Mouse (Mus musculus): ENCODE measurements at regions not wholly inside any gene's neighbourhood (a gene's known extent, or its start where the extent isn't known, plus 50 kb on each side); places are given as distances from the start of the nearest gene placed in this dataset.

DNA sequence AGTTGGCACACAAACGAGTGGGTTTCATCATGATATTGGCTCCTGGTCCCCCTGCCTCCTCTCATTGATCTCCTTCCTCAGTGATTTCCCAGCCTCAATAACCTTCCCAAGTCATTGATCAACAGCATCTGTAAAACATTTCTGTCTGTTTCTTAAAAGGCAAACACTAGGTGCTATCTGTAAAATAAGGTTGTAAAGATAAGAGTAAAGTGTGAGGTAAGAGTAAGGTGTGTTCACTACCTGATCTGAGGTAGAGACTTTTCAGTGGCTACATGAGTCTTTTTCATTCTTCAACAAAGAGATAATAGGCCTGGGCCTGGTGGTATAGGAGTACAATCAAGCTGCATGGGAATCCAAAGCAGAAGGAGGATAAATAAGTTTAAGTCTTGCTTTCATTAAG is 55.7 kb downstream of the Plk2 start:
- 56% methylated on average over 1 of the region's 1 CpGs for WGBS
- ATAC-seq (ENCODE audit: insufficient read depth, low FRiP score), result no peak
- Histone ChIP-seq H3K4me2 (ENCODE audit: low read depth, low read length) (no peak overlapping the region), H3K9me3 (replicated peaks; ENCODE audit: control insufficient read depth, low read length) (no peaks in the 10 kb centered on the region), H3K4me3 (replicated peaks; ENCODE audit: low read length) (no peak overlapping the region), H3K9ac (ENCODE audit: low read length) (no peak overlapping the region), H3K27me3 (ENCODE audit: control insufficient read depth, insufficient read depth, low read length) (no peaks in the 10 kb centered on the region), H3K4me1 (ENCODE audit: control insufficient read depth, insufficient read depth, low read length) (no peaks in the 10 kb centered on the region), H3K36me3 (ENCODE audit: control insufficient read depth, insufficient read depth, low read length) (no peaks in the 10 kb centered on the region), H3K27ac (ENCODE audit: low read length) (no peak overlapping the region)

DNA sequence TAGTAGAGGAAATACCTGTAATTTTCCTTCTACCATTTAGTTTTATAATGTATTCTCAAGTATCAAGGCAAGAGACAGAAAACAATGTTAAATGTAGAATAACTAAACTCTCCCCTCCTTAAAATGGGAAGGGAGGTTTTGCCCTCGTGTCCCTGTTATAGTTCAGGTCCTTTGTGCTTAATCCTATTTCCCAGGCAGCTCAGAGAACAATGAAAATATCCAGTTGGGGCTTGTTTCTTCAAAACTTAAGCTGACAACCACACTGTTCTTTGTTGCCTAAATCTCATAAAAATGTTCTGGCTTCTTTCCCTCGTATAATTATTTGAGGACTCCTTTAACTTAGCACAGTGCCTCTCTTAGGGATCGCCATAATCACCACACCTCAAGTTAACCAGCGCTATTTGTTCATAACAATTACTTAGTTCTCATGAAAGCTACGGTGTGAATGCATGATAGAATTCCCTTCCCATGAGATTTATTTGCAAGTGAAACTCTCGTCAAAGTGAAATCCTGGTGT is 57.2 kb downstream of the Plk2 start:
- Histone ChIP-seq H3K4me1 (ENCODE audit: control insufficient read depth, insufficient read depth, low read length) (no peaks in the 10 kb centered on the region), H3K9me3 (replicated peaks; ENCODE audit: control insufficient read depth, low read length) (no peaks in the 10 kb centered on the region), H3K4me3 (replicated peaks; ENCODE audit: low read length) (no peak overlapping the region), H3K27ac (ENCODE audit: low read length) (no peak overlapping the region), H3K9ac (ENCODE audit: low read length) (no peak overlapping the region), H3K4me2 (ENCODE audit: low read depth, low read length) (no peak overlapping the region), H3K36me3 (ENCODE audit: control insufficient read depth, insufficient read depth, low read length) (no peaks in the 10 kb centered on the region), H3K27me3 (ENCODE audit: control insufficient read depth, insufficient read depth, low read length) (no peaks in the 10 kb centered on the region)
- WGBS, result 65% methylated on average over 6 of the region's 6 CpGs
- ATAC-seq (ENCODE audit: insufficient read depth, low FRiP score), result no peak

DNA sequence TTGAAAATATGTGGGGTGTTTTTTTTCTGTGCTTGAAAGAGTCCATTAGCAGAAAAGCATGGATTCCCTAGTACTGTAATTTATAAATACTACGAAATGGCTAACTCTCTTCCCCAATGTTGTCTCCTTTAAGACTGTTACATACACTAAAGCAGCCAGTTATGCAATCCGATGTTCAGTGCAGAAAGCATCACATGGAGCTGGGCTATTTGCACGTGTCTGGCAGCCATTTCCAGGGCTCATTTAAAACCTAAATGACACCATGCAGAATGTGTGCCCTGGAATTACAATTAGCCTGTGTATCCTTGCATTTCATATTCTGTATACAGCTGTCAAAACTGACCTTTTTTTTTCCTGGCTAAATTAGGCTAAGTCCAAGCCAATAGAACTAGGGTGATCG is 60.2 kb downstream of the Plk2 start:
- H3K4me1 ChIP-seq (ENCODE audit: control insufficient read depth, insufficient read depth, low read length), result 0 out of 2 replicates have a peak, but pooled peaks cover 2% of the 10 kb centered on the region
- no peaks in the 10 kb centered on the region for H3K9me3 ChIP-seq (replicated peaks; ENCODE audit: control insufficient read depth, low read length)
- no peak overlapping the region for H3K4me3 ChIP-seq (replicated peaks; ENCODE audit: low read length)
- no peaks in the 10 kb centered on the region for H3K27me3 ChIP-seq (ENCODE audit: control insufficient read depth, insufficient read depth, low read length)
- no peak overlapping the region for H3K4me2 ChIP-seq (ENCODE audit: low read depth, low read length)
- no peak for ATAC-seq (ENCODE audit: insufficient read depth, low FRiP score)
- H3K9ac ChIP-seq (ENCODE audit: low read length), result no peak overlapping the region
- H3K27ac ChIP-seq (ENCODE audit: low read length), result no peak overlapping the region
- 57% methylated on average over 4 of the region's 4 CpGs for WGBS
- no peaks in the 10 kb centered on the region for H3K36me3 ChIP-seq (ENCODE audit: control insufficient read depth, insufficient read depth, low read length)

DNA sequence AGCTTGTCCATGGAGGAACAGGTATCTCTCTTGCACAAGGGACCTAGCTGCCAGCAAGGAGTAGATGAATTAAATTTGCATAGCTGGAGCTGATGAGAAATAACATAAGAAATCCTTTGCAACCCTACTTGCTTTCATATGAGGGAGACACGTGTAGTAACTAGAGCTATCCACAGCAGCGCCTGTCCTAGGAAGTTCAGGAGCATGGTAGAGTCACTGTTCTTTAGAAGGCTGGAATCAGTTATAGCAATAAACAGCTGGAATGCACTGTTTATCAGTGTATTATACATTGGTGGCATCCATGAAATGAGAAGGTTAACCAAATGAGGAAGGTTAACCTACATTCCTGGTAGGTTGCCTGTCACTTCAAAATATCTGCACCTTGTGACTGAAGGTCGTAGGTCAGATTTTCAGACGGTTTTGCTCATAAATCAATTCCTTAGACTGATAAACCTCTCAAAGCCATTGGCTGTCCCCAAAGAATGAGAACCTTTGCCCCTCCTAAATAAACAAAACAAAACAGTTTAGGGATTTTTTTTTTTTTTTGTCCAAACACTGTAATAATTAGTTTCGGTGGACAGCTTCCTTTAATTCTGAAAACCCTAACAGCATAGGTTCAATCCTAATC is 60.8 kb downstream of the Plk2 start:
- no peaks in the 10 kb centered on the region for H3K36me3 ChIP-seq (ENCODE audit: control insufficient read depth, insufficient read depth, low read length)
- no peak overlapping the region for H3K4me3 ChIP-seq (replicated peaks; ENCODE audit: low read length)
- no peaks in the 10 kb centered on the region for H3K9me3 ChIP-seq (replicated peaks; ENCODE audit: control insufficient read depth, low read length)
- H3K27me3 ChIP-seq (ENCODE audit: control insufficient read depth, insufficient read depth, low read length), result no peaks in the 10 kb centered on the region
- no peak overlapping the region for H3K9ac ChIP-seq (ENCODE audit: low read length)
- H3K27ac ChIP-seq (ENCODE audit: low read length), result no peak overlapping the region
- no peak for ATAC-seq (ENCODE audit: insufficient read depth, low FRiP score)
- 54% methylated on average over 5 of the region's 5 CpGs for WGBS
- H3K4me2 ChIP-seq (ENCODE audit: low read depth, low read length), result no peak overlapping the region
- H3K4me1 ChIP-seq (ENCODE audit: control insufficient read depth, insufficient read depth, low read length), result 0 out of 2 replicates have a peak, but pooled peaks cover 2% of the 10 kb centered on the region

DNA sequence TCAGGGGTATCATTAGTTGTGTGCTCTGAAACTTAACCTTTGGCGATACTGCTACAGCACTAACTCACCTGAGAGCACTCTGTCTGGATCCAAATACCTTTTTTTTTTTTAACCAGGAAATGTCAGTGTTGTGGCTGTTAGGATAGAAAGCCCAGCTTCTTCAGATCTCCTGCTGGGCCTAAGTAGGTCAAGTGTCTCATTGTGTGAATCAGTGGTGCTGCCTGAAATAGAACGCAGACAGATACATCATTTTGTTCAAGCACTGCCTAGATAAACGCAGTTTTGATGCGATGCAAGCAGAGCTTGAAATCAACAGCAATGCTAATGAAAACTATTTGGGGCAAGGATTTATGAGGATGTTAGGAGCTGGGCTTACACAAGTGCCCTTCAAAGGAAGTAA is 63.9 kb downstream of the Plk2 start:
- Histone ChIP-seq H3K9ac (ENCODE audit: low read length) (no peak overlapping the region), H3K4me2 (ENCODE audit: low read depth, low read length) (no peak overlapping the region), H3K4me3 (replicated peaks; ENCODE audit: low read length) (no peak overlapping the region), H3K27me3 (ENCODE audit: control insufficient read depth, insufficient read depth, low read length) (no peaks in the 10 kb centered on the region), H3K27ac (ENCODE audit: low read length) (no peak overlapping the region), H3K4me1 (ENCODE audit: control insufficient read depth, insufficient read depth, low read length) (0 out of 2 replicates have a peak, but pooled peaks cover 2% of the 10 kb centered on the region), H3K9me3 (replicated peaks; ENCODE audit: control insufficient read depth, low read length) (no peaks in the 10 kb centered on the region), H3K36me3 (ENCODE audit: control insufficient read depth, insufficient read depth, low read length) (no peaks in the 10 kb centered on the region)
- WGBS, result 43% methylated on average over 4 of the region's 4 CpGs
- no peak for ATAC-seq (ENCODE audit: insufficient read depth, low FRiP score)

DNA sequence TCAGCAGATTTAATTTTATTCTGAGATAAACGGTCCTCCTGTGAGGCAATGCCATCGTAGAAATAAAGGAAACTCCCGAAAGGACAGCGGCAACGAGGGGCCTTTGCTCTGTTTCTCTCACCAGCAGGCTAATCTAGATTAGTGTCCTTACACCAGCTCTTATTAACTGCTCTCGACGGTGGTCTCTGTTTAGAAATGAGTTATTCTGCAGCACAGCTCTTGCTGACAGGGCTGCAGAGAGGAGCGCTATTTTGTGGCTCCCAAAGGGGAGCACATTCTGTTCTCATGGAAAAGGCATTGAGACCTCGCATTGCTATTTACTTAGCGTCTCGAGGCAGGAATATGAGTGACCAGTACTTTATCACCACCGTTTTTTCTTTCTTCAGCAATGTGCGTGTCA is 66.7 kb downstream of the Plk2 start:
- WGBS, result 56% methylated on average over 13 of the region's 13 CpGs
- H3K9ac ChIP-seq (ENCODE audit: low read length), result no peak overlapping the region
- H3K4me3 ChIP-seq (replicated peaks; ENCODE audit: low read length), result no peak overlapping the region
- 0 out of 2 replicates have a peak, but pooled peaks cover 2% of the 10 kb centered on the region for H3K4me1 ChIP-seq (ENCODE audit: control insufficient read depth, insufficient read depth, low read length)
- ATAC-seq (ENCODE audit: insufficient read depth, low FRiP score), result no peak
- H3K27me3 ChIP-seq (ENCODE audit: control insufficient read depth, insufficient read depth, low read length), result no peaks in the 10 kb centered on the region
- H3K27ac ChIP-seq (ENCODE audit: low read length), result no peak overlapping the region
- H3K36me3 ChIP-seq (ENCODE audit: control insufficient read depth, insufficient read depth, low read length), result no peaks in the 10 kb centered on the region
- H3K9me3 ChIP-seq (replicated peaks; ENCODE audit: control insufficient read depth, low read length), result no peaks in the 10 kb centered on the region
- H3K4me2 ChIP-seq (ENCODE audit: low read depth, low read length), result no peak overlapping the region

DNA sequence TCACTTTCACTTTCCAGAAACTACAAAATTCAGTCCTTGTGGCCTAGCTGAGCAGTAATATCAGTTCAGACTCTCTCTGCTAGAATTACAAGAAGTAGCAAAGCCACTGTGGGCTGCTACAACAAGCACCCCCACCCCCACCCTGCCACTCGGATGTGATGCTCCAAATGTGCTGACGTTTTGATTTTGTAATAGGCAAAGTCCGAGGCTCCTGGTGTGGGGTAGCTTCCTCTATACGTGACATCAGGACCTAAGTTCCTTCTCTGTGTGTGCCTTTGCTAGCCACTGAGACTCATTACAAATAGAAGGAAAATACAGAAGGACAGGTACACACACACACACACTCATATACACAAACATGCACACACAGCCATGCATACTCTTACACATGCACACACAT is 76.7 kb downstream of the Plk2 start:
- ATAC-seq (ENCODE audit: insufficient read depth, low FRiP score), result no peak
- H3K4me3 ChIP-seq (replicated peaks; ENCODE audit: low read length), result no peak overlapping the region
- H3K27ac ChIP-seq (ENCODE audit: low read length), result no peak overlapping the region
- H3K9ac ChIP-seq (ENCODE audit: low read length), result no peak overlapping the region
- no peaks in the 10 kb centered on the region for H3K4me1 ChIP-seq (ENCODE audit: control insufficient read depth, insufficient read depth, low read length)
- WGBS, result 63% methylated on average over 4 of the region's 4 CpGs
- H3K27me3 ChIP-seq (ENCODE audit: control insufficient read depth, insufficient read depth, low read length), result no peaks in the 10 kb centered on the region
- H3K36me3 ChIP-seq (ENCODE audit: control insufficient read depth, insufficient read depth, low read length), result no peaks in the 10 kb centered on the region
- no peak overlapping the region for H3K4me2 ChIP-seq (ENCODE audit: low read depth, low read length)
- H3K9me3 ChIP-seq (replicated peaks; ENCODE audit: control insufficient read depth, low read length), result no peaks in the 10 kb centered on the region

DNA sequence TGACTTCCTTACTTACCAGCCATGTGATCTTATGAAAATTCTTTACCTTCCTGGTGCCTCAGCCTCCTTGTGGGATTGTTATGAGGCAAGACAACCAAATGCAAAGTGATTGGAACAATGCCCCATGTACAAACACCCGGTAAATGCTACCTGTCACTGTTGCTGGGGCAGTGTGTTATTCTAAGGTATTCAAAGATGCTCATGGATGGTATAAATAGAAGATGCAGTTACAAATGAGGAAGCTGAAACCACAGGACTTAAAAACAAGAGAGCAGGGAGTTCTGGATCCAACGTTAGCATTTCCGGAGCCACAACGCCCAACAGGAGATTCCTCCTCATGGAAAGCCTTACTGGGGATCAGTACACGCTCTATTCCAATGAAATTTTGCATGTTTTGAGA is 82.9 kb downstream of the Plk2 start:
- H3K9me3 ChIP-seq (replicated peaks; ENCODE audit: control insufficient read depth, low read length), result no peaks in the 10 kb centered on the region
- 86% methylated on average over 5 of the region's 5 CpGs for WGBS
- H3K9ac ChIP-seq (ENCODE audit: low read length), result no peak overlapping the region
- H3K27me3 ChIP-seq (ENCODE audit: control insufficient read depth, insufficient read depth, low read length), result no peaks in the 10 kb centered on the region
- H3K4me2 ChIP-seq (ENCODE audit: low read depth, low read length), result no peak overlapping the region
- ATAC-seq (ENCODE audit: insufficient read depth, low FRiP score), result no peak
- no peak overlapping the region for H3K4me3 ChIP-seq (replicated peaks; ENCODE audit: low read length)
- H3K4me1 ChIP-seq (ENCODE audit: control insufficient read depth, insufficient read depth, low read length), result no peaks in the 10 kb centered on the region
- no peak overlapping the region for H3K27ac ChIP-seq (ENCODE audit: low read length)
- no peaks in the 10 kb centered on the region for H3K36me3 ChIP-seq (ENCODE audit: control insufficient read depth, insufficient read depth, low read length)

DNA sequence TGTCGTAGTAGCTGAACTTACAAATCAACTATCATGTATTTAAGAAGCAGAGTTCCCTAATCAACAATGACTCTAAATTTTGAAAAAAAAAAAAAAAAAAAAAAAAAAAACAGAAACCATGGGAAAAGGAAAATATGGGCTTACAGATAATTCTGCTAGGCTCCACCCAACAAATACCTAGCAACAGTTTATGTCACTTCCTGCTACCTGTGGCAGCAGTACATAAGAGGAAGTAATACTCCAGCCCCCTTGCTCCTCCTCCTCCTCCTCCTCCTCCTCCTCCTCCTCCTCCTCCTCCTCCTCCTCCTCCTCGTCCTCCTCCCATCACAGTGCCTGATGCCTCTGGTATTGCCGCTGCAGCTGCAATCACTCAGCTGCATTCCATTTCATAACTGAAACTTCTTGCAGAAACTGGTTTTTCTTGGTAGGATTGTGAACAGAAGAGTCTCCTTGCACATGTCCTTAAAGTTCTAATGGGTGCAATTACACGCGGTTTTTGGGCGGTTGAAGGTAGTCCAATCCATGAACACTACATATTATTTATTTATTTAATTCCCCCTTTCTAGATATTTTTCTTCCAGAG is 89.6 kb downstream of the Plk2 start:
- Histone ChIP-seq H3K4me3 (replicated peaks; ENCODE audit: low read length) (no peak overlapping the region), H3K9ac (ENCODE audit: low read length) (no peak overlapping the region), H3K4me2 (ENCODE audit: low read depth, low read length) (no peak overlapping the region), H3K9me3 (replicated peaks; ENCODE audit: control insufficient read depth, low read length) (no peaks in the 10 kb centered on the region), H3K4me1 (ENCODE audit: control insufficient read depth, insufficient read depth, low read length) (no peaks in the 10 kb centered on the region), H3K36me3 (ENCODE audit: control insufficient read depth, insufficient read depth, low read length) (no peaks in the 10 kb centered on the region), H3K27ac (ENCODE audit: low read length) (no peak overlapping the region), H3K27me3 (ENCODE audit: control insufficient read depth, insufficient read depth, low read length) (no peaks in the 10 kb centered on the region)
- no peak for ATAC-seq (ENCODE audit: insufficient read depth, low FRiP score)
- 77% methylated on average over 5 of the region's 6 CpGs for WGBS

Measured in stomach, embryonic 16.5 days (tissue).